Mouse (Mus musculus): Measurements from ENCODE around the gene Ddx31.

Ddx31 gene

GRCm38 (mm10) chr2:28863857-28864256, 23.7 kb downstream of the Ddx31 start:
- DNase-seq (ENCODE audit: low spot score) = no peak

- no peak for DNase-seq (ENCODE audit: low spot score)
Measured at GRCm38 (mm10) chr2:28867495-28867894, 27.3 kb downstream of the Ddx31 start.

GRCm38 (mm10) chr2:28875554-28875953, 35.3 kb downstream of the Ddx31 start:
- DNase-seq (ENCODE audit: low spot score) = no peak

GRCm38 (mm10) chr2:28881275-28881674, 41.1 kb downstream of the Ddx31 start:
- no peak for DNase-seq (ENCODE audit: low spot score)

GRCm38 (mm10) chr2:28882047-28882446, 41.8 kb downstream of the Ddx31 start:
- DNase-seq (ENCODE audit: low spot score) = no peak

GRCm38 (mm10) chr2:28882826-28883485, 42.8 kb downstream of the Ddx31 start:
- no peak for DNase-seq (ENCODE audit: low spot score)

- DNase-seq (ENCODE audit: low spot score) = no peak
Measured at GRCm38 (mm10) chr2:28884914-28885313, 44.7 kb downstream of the Ddx31 start.

GRCm38 (mm10) chr2:28892796-28893195, 52.6 kb downstream of the Ddx31 start:
- no peak for DNase-seq (ENCODE audit: low spot score)

GRCm38 (mm10) chr2:28893526-28893925, 53.3 kb downstream of the Ddx31 start:
- no peak for DNase-seq (ENCODE audit: low spot score)

- DNase-seq (ENCODE audit: low spot score) = no peak
Measured at GRCm38 (mm10) chr2:28895876-28896275, 55.7 kb downstream of the Ddx31 start.

- DNase-seq (ENCODE audit: low spot score) = no peak
Measured at GRCm38 (mm10) chr2:28897340-28897899, 57.2 kb downstream of the Ddx31 start.

GRCm38 (mm10) chr2:28902291-28902690, 62.1 kb downstream of the Ddx31 start:
- no peak for DNase-seq (ENCODE audit: low spot score)

GRCm38 (mm10) chr2:28903871-28904270, 63.7 kb downstream of the Ddx31 start:
- DNase-seq (ENCODE audit: low spot score) = no peak

GRCm38 (mm10) chr2:28904786-28905185, 64.6 kb downstream of the Ddx31 start:
- DNase-seq (ENCODE audit: low spot score) = no peak

GRCm38 (mm10) chr2:28905561-28905960, 65.4 kb downstream of the Ddx31 start:
- no peak for DNase-seq (ENCODE audit: low spot score)

- DNase-seq (ENCODE audit: low spot score) = no peak
Measured at GRCm38 (mm10) chr2:28907691-28908388, 67.6 kb downstream of the Ddx31 start.

GRCm38 (mm10) chr2:28908389-28909153, 68.4 kb downstream of the Ddx31 start:
- no peak for DNase-seq (ENCODE audit: low spot score)

GRCm38 (mm10) chr2:28909186-28909817, 69.1 kb downstream of the Ddx31 start:
- no peak for DNase-seq (ENCODE audit: low spot score)

- DNase-seq (ENCODE audit: low spot score) = no peak
Measured at GRCm38 (mm10) chr2:28909818-28910710, 69.9 kb downstream of the Ddx31 start.

GRCm38 (mm10) chr2:28910877-28911276, 70.7 kb downstream of the Ddx31 start:
- no peak for DNase-seq (ENCODE audit: low spot score)
